Mouse (Mus musculus) forebrain, embryonic 10.5 days (tissue): ENCODE measurements around the gene Zbtb42. TPM values are rescaled to one million over a fixed set of nuclear protein-coding genes. Genes with fewer than 3 reads are reported as not detected.

ENCODE experiments used
- DNase-seq: peaks from one replicate; pipeline ENCODE4 v3.0.0-alpha.2; 2017; ENCODE audit warnings: low spot score; ENCODE audit errors: extremely low spot score
- H3K27ac ChIP-seq: fragments of 300-500 bp; sonication (generic); 2 replicates; pipeline ENCODE4 v1.5.1; 2016; ENCODE audit warnings: mild to moderate bottlenecking
- H3K27me3 ChIP-seq: fragments of 300-500 bp; sonication (generic); 2 replicates; pipeline ENCODE4 v1.6.1; 2016; ENCODE audit warnings: mild to moderate bottlenecking; ENCODE audit not compliant: poor library complexity, severe bottlenecking
- H3K36me3 ChIP-seq: fragments of 300-500 bp; sonication (generic); replicated peaks from 2 replicates; pipeline ENCODE4 v1.6.1; 2016; ENCODE audit warnings: mild to moderate bottlenecking, moderate library complexity
- H3K4me1 ChIP-seq: fragments of 300-500 bp; sonication (generic); 2 replicates; pipeline ENCODE4 v1.6.1; 2016
- H3K4me3 ChIP-seq: fragments of 300-500 bp; sonication (generic); 2 replicates; pipeline ENCODE4 v1.5.1; 2016; ENCODE audit warnings: mild to moderate bottlenecking, moderate library complexity
- H3K9me3 ChIP-seq: fragments of 300-500 bp; sonication (generic); 2 replicates; pipeline ENCODE4 v1.6.1; 2016; ENCODE audit warnings: mild to moderate bottlenecking, moderate library complexity
- WGBS: fragments of 180-500 bp; shearing (Covaris S2); methylation state at CpG from one replicate; pipeline ENCODE4 v1.1.7; 2016; 5-methylcytosine and 5-hydroxymethylcytosine counted together
- microRNA-seq: library from miRNA; unstranded; fragments of <30 nt; microRNA quantifications from one replicate; pipeline ENCODE4, GENCODE M21; 2017
- polyA plus RNA-seq: library from polyadenylated mRNA; unstranded; fragments of >200 nt; fragmentation: Nextera tagmentation; extraction: Ambion mirVana; gene quantifications from 2 replicates; pipeline ENCODE4 v1.2.1, GENCODE M21; 2016

The Zbtb42 gene
- polyA plus RNA-seq, 1 experiment from 2014 or later, result 4.1 TPM

GRCm38 (mm10) chr12:112730808-112731207 lies 52.2 kb downstream of the Zbtb42 start:
- peaks cover 36% of the 10 kb centered on the region for H3K36me3 ChIP-seq
- no peak overlapping the region for H3K27ac ChIP-seq
- WGBS, result 88% methylated on average over 14 of the region's 14 CpGs
- H3K9me3 ChIP-seq, result no peaks in the 10 kb centered on the region
- H3K27me3 ChIP-seq, result no peaks in the 10 kb centered on the region
- no peak for DNase-seq
- H3K4me3 ChIP-seq, result no peak overlapping the region
- 0 out of 2 replicates have a peak, but pooled peaks cover 1% of the 10 kb centered on the region for H3K4me1 ChIP-seq

Small RNAs within 50 kb of the gene (microRNA-seq; reads per million reads assigned to microRNA genes)
- gene Mir6939, result 1.2 reads per million

Other genes starting within 250 kb of the Zbtb42 start
- gene A530016L24Rik, start 189.4 kb upstream of the Zbtb42 start, polyA plus RNA-seq, result not detected in 2 replicates
- 0.55 and 0.89 TPM in 2 replicates for gene Tmem179, start 162.1 kb upstream of the Zbtb42 start, polyA plus RNA-seq
- gene Inf2, start 90.0 kb upstream of the Zbtb42 start, polyA plus RNA-seq, result 1.1 and 1.3 TPM in 2 replicates
- 4.9 and 6.6 TPM in 2 replicates for gene Adssl1, start 58.8 kb upstream of the Zbtb42 start, polyA plus RNA-seq
- gene Siva1, start 34.1 kb upstream of the Zbtb42 start, polyA plus RNA-seq, result 361 and 369 TPM in 2 replicates
- gene Akt1, start 3.9 kb upstream of the Zbtb42 start, polyA plus RNA-seq, result 39.2 and 41.9 TPM in 2 replicates
- gene Cep170b, start 41.6 kb downstream of the Zbtb42 start, polyA plus RNA-seq, result 5.9 and 7.9 TPM in 2 replicates
- 3.8 and 3.9 TPM in 2 replicates for gene Pld4, start 81.8 kb downstream of the Zbtb42 start, polyA plus RNA-seq
- gene Ahnak2, start 123.8 kb downstream of the Zbtb42 start, polyA plus RNA-seq, result 0.05 and 0.11 TPM in 2 replicates
- 11.3 and 12.3 TPM in 2 replicates for gene Clba1, start 130.1 kb downstream of the Zbtb42 start, polyA plus RNA-seq
- gene Cdca4, start 150.6 kb downstream of the Zbtb42 start, polyA plus RNA-seq, result 189 and 199 TPM in 2 replicates
- 0.06 and 0.07 TPM in 2 replicates for gene Gpr132, start 189.4 kb downstream of the Zbtb42 start, polyA plus RNA-seq